Mouse (Mus musculus) heart, adult 2 months (tissue): Measurements from ENCODE around the gene Atg10.

Experiments
- CTCF ChIP-seq: fragments of 200-600 bp; IDR thresholded peaks from 2 replicates; pipeline ENCODE4 v1.8.1; 2022; ENCODE audit warnings: antibody characterized with exemption, mild to moderate bottlenecking, moderate library complexity
- EP300 ChIP-seq: fragments of 200-500 bp; IDR thresholded peaks from 2 replicates; pipeline ENCODE4 v1.6.1; 2011; ENCODE audit warnings: low read depth, low read length, control low read depth; ENCODE audit not compliant: insufficient read depth
- POLR2A ChIP-seq: fragments of 200-500 bp; IDR thresholded peaks from 2 replicates; pipeline ENCODE4 v1.6.1; 2011; ENCODE audit warnings: mild to moderate bottlenecking, low read depth, low read length, control low read depth; ENCODE audit not compliant: insufficient read depth

GRCm38 (mm10) chr13:91171766-91172491, 51.8 kb downstream of the Atg10 start:
- TF ChIP-seq EP300 (no peak), CTCF (no peak), POLR2A (no peak)
